Mouse (Mus musculus) forelimb bud, embryonic 11.5 days (tissue): ENCODE results near the gene Rasip1.

Experiments used
- DNase-seq: peaks from one replicate; pipeline ENCODE4 v3.0.0-alpha.2; 2012; ENCODE audit warnings: low read depth, low spot score

Gene Rasip1

GRCm38 (mm10) chr7:45623507-45623906 lies 3.8 kb upstream of the Rasip1 start:
- no peak for DNase-seq

GRCm38 (mm10) chr7:45624718-45625117 lies 2.6 kb upstream of the Rasip1 start:
- DNase-seq, result no peak

- DNase-seq, result no peak
These were observed 1.8 kb upstream of the Rasip1 start for GRCm38 (mm10) chr7:45625481-45625880.

- DNase-seq, result no peak
These were observed 664 bp upstream of the Rasip1 start for GRCm38 (mm10) chr7:45626571-45627076.

GRCm38 (mm10) chr7:45628364-45629294 lies 1.3 kb downstream of the Rasip1 start:
- peak; percentile 90 for DNase-seq

- no peak for DNase-seq
These were observed 3.0 kb downstream of the Rasip1 start for GRCm38 (mm10) chr7:45630064-45630907.

GRCm38 (mm10) chr7:45632499-45632898 lies 5.2 kb downstream of the Rasip1 start:
- no peak for DNase-seq

- DNase-seq, result no peak
These were observed 7.8 kb downstream of the Rasip1 start for GRCm38 (mm10) chr7:45634946-45635681.

- DNase-seq, result no peak
These were observed 8.7 kb downstream of the Rasip1 start for GRCm38 (mm10) chr7:45635711-45636688.

- no peak for DNase-seq
These were observed 10.4 kb downstream of the Rasip1 start for GRCm38 (mm10) chr7:45637710-45638109.

GRCm38 (mm10) chr7:45638623-45639401 lies 11.5 kb downstream of the Rasip1 start:
- DNase-seq, result peak; percentile 98

GRCm38 (mm10) chr7:45639561-45640027 lies 12.3 kb downstream of the Rasip1 start, which contains the start of gene Mamstr:
TSS of gene Mamstr (plus strand) at chr7:45639977.
- DNase-seq, result no peak

- DNase-seq, result no peak
These were observed 13.1 kb downstream of the Rasip1 start for GRCm38 (mm10) chr7:45640191-45640957.

GRCm38 (mm10) chr7:45641391-45642040 lies 14.2 kb downstream of the Rasip1 start:
- DNase-seq, result no peak

- no peak for DNase-seq
These were observed 14.8 kb downstream of the Rasip1 start for GRCm38 (mm10) chr7:45642083-45642482.

GRCm38 (mm10) chr7:45642503-45643255 lies 15.4 kb downstream of the Rasip1 start:
- no peak for DNase-seq
